Mouse (Mus musculus) heart, postnatal 0 days (tissue): ENCODE results near the gene Proser1. TPM values are rescaled to one million over a fixed set of nuclear protein-coding genes. Genes with fewer than 3 reads are reported as not detected.
A peak's percentile ranks its signal among the peaks of the same experiment; 100 is the strongest.

Experiments used
- ATAC-seq: fragments of 200-750 bp; cut with Nextera tagmentation; 2 replicates; pipeline ENCODE4 v1.8.0; 2017; ENCODE audit warnings: low read depth, moderate number of reproducible peaks, moderate library complexity; ENCODE audit not compliant: insufficient read depth
- DNase-seq: peaks from one replicate; pipeline ENCODE4 v3.0.0-alpha.2; 2016; ENCODE audit warnings: low spot score
- H3K27ac ChIP-seq: fragments of 300-500 bp; sonication (generic); 2 replicates; pipeline ENCODE4 v1.5.1; 2014; ENCODE audit warnings: low read depth, mild to moderate bottlenecking
- H3K27me3 ChIP-seq: fragments of 300-500 bp; sonication (generic); 2 replicates; pipeline ENCODE4 v1.6.1; 2014; ENCODE audit warnings: low read length, mixed read lengths; ENCODE audit not compliant: control insufficient read depth, insufficient read depth
- H3K36me3 ChIP-seq: fragments of 300-500 bp; sonication (generic); replicated peaks from 2 replicates; pipeline ENCODE4 v1.6.1; 2014; ENCODE audit warnings: low read length, mixed read lengths; ENCODE audit not compliant: control insufficient read depth, insufficient read depth
- H3K4me1 ChIP-seq: fragments of 300-500 bp; sonication (generic); 2 replicates; pipeline ENCODE4 v1.6.1; 2014; ENCODE audit warnings: antibody characterized with exemption; ENCODE audit not compliant: control insufficient read depth, insufficient read depth
- H3K4me2 ChIP-seq: fragments of 300-500 bp; sonication (generic); 2 replicates; pipeline ENCODE4 v1.6.1; 2014; ENCODE audit warnings: low read depth, mild to moderate bottlenecking, low read length, moderate library complexity
- H3K4me3 ChIP-seq: fragments of 300-500 bp; sonication (generic); 2 replicates; pipeline ENCODE4 v1.5.1; 2014; ENCODE audit warnings: low read depth, low read length
- H3K9ac ChIP-seq: fragments of 300-500 bp; sonication (generic); replicated peaks from 2 replicates; pipeline ENCODE4 v1.6.1; 2014; ENCODE audit warnings: low read depth, low read length, mixed read lengths
- H3K9me3 ChIP-seq: fragments of 300-500 bp; sonication (generic); replicated peaks from 2 replicates; pipeline ENCODE4 v1.6.1; 2016; ENCODE audit warnings: low read length; ENCODE audit not compliant: control insufficient read depth
- CTCF ChIP-seq: IDR thresholded peaks from 2 replicates; pipeline ENCODE4 v1.5.1; 2016; ENCODE audit warnings: antibody characterized with exemption, control low read depth, low read depth
- EP300 ChIP-seq: IDR thresholded peaks from 2 replicates; pipeline ENCODE4 v1.6.1; 2016; ENCODE audit warnings: antibody characterized with exemption, low read depth
- WGBS: fragments of 180-500 bp; shearing (Covaris S2); extraction: QIAGEN DNeasy Blood & Tissue Kit; methylation state at CpG from one replicate; pipeline ENCODE4 v1.1.7; 2014; 5-methylcytosine and 5-hydroxymethylcytosine counted together
- polyA plus RNA-seq: library from polyadenylated mRNA; unstranded; fragments of >200 nt; fragmentation: Nextera tagmentation; extraction: Ambion mirVana; gene quantifications from 2 replicates; pipeline ENCODE4 v1.2.1, GENCODE M21; 2015
- total RNA-seq: library from RNA; depleted of rRNA; stranded (reverse); fragments of >200 nt; gene quantifications from 2 replicates; pipeline ENCODE4 v1.2.3, GENCODE M21; 2014; ENCODE audit warnings: low replicate concordance; rRNA removed

Gene Proser1
- total and polyA plus RNA-seq, 2 experiments from 2014 or later = 4.3 to 8.2 TPM

DNA sequence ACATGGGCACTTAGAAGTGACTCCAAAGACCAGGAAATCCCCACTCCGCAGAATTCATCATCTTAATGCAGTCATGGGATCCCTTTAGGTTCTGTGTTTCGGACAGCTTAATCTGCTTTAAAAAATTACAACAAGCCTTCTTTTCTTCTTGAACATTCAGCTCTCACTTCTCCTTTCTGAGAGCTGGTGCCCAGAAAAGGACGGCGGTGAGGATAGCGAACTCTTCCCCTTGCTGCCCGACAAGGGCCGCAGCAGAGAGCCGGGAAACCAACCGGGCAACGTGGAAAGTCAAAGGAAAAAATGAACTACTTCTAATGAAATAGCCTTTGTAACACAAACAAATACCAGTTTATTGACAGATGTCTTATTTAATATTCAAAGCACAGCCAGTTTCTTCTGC lies 59.3 kb downstream of the Proser1 start:
- no peaks in the 10 kb centered on the region for H3K36me3 ChIP-seq
- H3K4me2 ChIP-seq = no peak overlapping the region
- no peaks in the 10 kb centered on the region for H3K9me3 ChIP-seq
- H3K4me1 ChIP-seq = no peaks in the 10 kb centered on the region
- no peak for ATAC-seq
- DNase-seq = no peak
- WGBS = 91% methylated on average over 10 of the region's 10 CpGs
- no peak for TF ChIP-seq EP300
- H3K9ac ChIP-seq = no peak overlapping the region
- no peak overlapping the region for H3K4me3 ChIP-seq
- no peaks in the 10 kb centered on the region for H3K27me3 ChIP-seq
- no peak overlapping the region for H3K27ac ChIP-seq

DNA sequence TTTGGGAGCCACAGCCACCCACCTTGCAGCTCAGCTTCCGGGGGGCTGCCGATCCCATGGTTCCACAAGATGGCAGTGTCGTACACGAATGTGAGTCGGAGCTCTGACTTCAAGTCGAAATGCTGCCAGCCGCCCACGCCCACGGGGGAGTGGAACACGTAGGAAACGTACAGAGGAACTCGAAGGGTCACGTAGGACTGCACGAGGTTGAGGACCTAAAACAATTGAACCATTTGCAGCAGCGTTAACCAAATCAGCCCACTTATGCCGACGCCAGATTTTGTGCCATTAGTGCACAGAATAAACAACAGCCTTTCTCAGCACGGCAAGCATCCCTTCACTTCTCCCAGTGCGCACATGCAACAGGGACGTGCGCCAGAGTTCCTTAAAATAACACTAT lies 62.3 kb downstream of the Proser1 start:
- no peak for TF ChIP-seq EP300
- TF ChIP-seq CTCF = peak; percentile 80
- Histone ChIP-seq H3K4me1 (no peaks in the 10 kb centered on the region), H3K9me3 (no peaks in the 10 kb centered on the region), H3K27ac (no peak overlapping the region), H3K36me3 (no peaks in the 10 kb centered on the region), H3K9ac (no peak overlapping the region), H3K4me2 (peak overlapping the region; percentile 59), H3K27me3 (no peaks in the 10 kb centered on the region), H3K4me3 (peak overlapping the region; percentile 32)
- peak; percentile 53 for ATAC-seq
- 4% methylated on average over 21 of the region's 21 CpGs for WGBS
- DNase-seq = peak; percentile 66

DNA sequence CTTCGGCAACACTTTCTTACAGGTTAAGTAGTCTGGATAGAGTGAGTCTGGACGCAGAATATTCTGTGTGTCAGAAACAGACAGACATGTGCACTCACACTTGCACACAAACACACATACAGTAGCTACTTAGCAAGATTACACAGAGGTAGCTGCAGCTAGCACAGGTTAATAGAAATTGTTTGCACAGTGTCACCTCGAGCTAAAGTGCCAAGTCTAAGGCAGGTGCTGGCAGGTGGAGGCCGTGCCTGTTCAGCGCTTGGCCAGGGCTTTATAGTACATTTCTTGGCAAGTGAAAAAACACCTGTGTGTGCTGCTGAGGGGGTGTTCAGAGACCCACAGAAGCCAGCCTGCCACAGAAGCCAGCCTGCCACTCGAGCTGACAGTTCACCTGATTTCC lies 66.8 kb downstream of the Proser1 start:
- H3K36me3 ChIP-seq = no peaks in the 10 kb centered on the region
- 79% methylated on average over 6 of the region's 6 CpGs for WGBS
- DNase-seq = no peak
- H3K9me3 ChIP-seq = no peaks in the 10 kb centered on the region
- ATAC-seq = no peak
- H3K27me3 ChIP-seq = no peaks in the 10 kb centered on the region
- H3K4me2 ChIP-seq = no peak overlapping the region
- H3K4me1 ChIP-seq = no peaks in the 10 kb centered on the region
- H3K4me3 ChIP-seq = no peak overlapping the region
- no peak overlapping the region for H3K27ac ChIP-seq
- no peak for TF ChIP-seq EP300
- no peak overlapping the region for H3K9ac ChIP-seq

Other genes starting within 250 kb of the Proser1 start
- gene Nhlrc3, start 334 bp upstream of the Proser1 start, total RNA-seq = 4.9 and 5.1 TPM in 2 replicates
- 4.0 and 4.2 TPM in 2 replicates for gene Nhlrc3, start 334 bp upstream of the Proser1 start, polyA plus RNA-seq
- gene Stoml3, start 25.0 kb downstream of the Proser1 start, total RNA-seq = 1.6 TPM in 1 of 2 replicates, not detected in the other
- not detected in 2 replicates for gene Stoml3, start 25.0 kb downstream of the Proser1 start, polyA plus RNA-seq
- gene Frem2, start 193.7 kb downstream of the Proser1 start, total RNA-seq = 16.4 and 16.5 TPM in 2 replicates
- 1.4 and 1.7 TPM in 2 replicates for gene Frem2, start 193.7 kb downstream of the Proser1 start, polyA plus RNA-seq